Mouse (Mus musculus) common myeloid progenitor, adult 5-6 weeks (primary cell): ENCODE measurements around the gene Gm19410. TPM values are rescaled to one million over a fixed set of nuclear protein-coding genes. Genes with fewer than 3 reads are reported as not detected.

Experiments used
- ATAC-seq: replicated peaks from 2 replicates; pipeline ENCODE4 v1.8.0; 2016; ENCODE audit warnings: low read depth, mild to moderate bottlenecking, moderate TSS enrichment, inconsistent platforms; ENCODE audit not compliant: poor library complexity, severe bottlenecking
- total RNA-seq: library from RNA; stranded (forward); fragments of 200-1000, 187-1606 nt; gene quantifications from 2 replicates; pipeline ENCODE4 v1.2.3, GENCODE M21; 2017

The Gm19410 gene
- total RNA-seq: not detected in 2 replicates

DNA sequence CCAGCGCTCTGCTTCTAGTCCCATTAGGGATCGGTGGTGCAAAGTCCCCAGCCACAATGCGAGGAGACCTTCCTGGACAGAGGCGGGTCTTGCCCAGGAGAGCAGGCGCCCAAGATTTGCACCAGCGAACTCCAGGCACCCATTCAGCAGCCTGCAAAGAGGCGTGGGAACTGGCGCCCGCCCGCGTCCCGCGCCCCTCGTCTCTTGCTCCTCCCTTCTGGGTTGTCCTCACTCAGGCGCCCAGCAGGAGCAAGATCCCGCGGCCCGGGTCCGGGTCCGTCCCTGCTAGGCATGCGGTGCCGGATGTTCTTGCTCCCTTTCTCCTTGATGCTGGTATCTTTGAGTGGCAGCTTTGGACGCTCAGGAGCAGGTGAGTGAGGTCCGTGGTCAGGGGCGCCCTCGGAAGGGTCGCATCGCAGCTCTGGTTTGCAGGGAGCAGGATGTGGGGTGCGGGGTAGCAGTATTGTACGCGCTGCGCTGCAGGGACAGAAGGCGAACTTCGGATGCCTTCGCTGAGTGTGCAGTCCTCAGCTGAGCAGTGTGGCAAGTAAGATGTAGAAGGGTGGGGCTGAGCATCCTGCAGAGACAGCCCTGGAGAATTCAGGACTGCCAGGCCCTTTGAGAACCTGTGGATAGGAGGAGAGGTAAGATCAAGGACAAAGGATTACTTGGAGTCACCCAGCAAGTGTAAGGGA, at the start of gene Gm19410:
Gm19410 (plus strand) TSS at position 292 of the 695 bp plus-strand sequence.
- ATAC-seq: 0 out of 2 replicates have a peak, but pooled peaks have one; percentile 39

DNA sequence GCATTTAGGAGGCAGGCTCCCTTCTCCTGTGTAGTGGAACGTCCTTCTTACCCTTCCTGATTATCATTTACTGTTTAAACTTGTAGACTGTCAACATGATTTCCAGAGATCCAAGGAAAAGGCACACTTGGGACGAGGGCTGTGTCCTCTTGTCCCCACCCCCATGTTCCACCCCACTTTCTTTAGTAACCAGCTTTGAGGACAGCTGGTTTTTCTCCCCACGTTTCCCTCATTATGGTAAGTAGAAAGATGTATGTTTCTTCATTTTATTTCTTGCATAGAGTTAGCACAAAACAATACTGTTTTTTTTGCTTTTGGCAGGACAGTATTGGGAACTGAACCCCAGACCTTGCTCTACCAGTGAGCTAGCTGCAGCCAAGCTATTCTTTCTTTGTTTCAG, 34.8 kb upstream of the Gm19410 start:
- no peak for ATAC-seq

DNA sequence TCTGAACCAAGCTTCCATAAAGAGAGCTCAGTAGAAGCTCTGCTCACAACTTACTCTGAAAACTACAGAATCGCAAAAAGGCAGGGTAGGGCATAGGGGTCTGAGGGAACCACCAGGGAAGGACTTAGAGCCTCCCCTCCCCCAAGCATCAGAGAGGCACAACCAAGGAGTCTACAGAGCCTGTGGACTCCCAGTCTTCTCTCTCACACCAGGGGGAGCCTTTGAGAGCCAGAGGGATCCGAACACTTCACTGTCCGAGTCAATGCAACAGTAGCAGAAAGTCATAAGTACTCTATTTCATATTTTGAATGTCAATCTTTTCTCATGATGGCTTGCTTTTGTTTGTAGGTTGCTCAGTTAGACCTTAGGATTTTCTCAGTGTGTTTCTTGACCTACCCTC, 30.2 kb upstream of the Gm19410 start:
- peak; percentile 58 for ATAC-seq

DNA sequence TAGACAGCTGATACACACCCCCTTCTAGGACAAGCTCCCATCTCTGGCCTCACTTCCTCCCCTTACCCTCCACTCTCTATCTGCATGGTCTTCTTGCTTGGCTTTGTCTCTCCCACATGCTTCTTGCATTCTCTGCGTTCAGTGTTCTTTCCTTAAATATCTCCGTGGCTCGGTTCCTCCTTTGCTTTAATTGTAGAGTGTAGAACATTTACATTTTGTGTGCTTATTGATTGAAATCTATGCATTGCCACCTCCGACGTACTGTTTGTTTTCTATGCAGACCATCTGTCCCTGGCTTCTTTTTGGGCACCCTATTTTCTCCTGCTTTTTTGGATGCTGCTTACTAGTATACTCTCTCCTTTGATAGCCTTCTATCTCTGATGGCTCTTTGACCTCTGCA, 9.4 kb upstream of the Gm19410 start:
- ATAC-seq: no peak

DNA sequence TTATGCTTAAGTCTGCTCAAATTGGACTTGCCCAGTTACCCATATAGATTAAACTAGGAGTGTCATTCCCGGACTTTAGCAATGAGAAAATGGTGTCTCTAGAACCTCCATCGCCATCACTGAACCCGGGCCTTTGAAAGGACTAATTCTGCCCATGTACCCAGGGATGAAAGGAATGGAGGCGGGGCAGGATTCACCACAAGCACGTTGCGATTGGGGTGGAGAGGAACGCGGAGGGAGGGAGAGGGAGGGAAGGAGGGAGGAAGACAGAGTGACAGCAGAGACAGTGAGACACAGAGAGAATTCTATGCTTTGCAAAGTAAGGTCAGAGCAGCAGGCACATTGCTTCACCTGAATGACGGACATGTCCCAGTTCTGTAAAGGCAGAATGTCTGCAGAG, 570 bp upstream of the Gm19410 start:
- ATAC-seq: no peak

DNA sequence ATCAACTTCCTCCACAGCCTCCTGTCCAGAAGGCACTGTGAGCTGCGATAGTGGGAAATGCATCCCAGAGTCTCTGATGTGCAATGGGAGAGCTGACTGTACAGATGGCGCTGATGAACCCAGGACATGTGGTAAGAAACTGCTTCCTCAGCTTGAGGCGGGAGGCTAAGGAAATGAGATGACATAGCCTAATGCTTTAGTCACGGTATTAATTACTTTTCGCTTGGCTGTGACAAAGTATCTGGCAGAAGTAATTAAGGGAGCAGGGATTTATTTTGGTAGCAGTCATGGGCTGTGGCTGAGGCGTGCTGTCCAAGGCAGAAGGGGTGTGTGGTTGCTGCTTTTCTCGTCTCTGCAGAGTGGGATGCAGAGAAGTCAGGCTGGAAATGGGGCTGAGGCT, 7.9 kb downstream of the Gm19410 start:
- ATAC-seq: no peak
